Comparison of ENCODE assay signal across 23 mouse cellular contexts in genomic region chr19:44808734-44809133, GRCm38 (mm10). TPM values are rescaled to one million over a fixed set of nuclear protein-coding genes. Genes with fewer than 3 reads are reported as not detected.
DNase-seq lines count a peak whose midpoint lies in the region; ATAC-seq and TF ChIP-seq lines count a peak whose summit lies in the region.
"Had no signal": no experiment of that assay in that cellular context is flagged by ENCODE, and none has a peak within 500 bp of the region (broad histone marks: within the 10 kb centered on the region; RNA-seq: fewer than 3 reads in every experiment).

No protein-coding gene starts in this region.

- no peak overlapping the region for H3K27ac ChIP-seq in forebrain, embryonic 12.5 days
- H3K27ac ChIP-seq in forebrain, embryonic 16.5 days (ENCODE audit: low read length) = no peak overlapping the region
- peak overlapping the region; percentile 46; the same call in 1 of the 2 replicates for H3K27ac ChIP-seq in neural tube, embryonic 11.5 days (ENCODE audit: low read depth, low read length)
- no peak overlapping the region for H3K27ac ChIP-seq in kidney, embryonic 16.5 days (ENCODE audit: low read length)
- no peak overlapping the region for H3K27ac ChIP-seq in intestine, postnatal 0 days (ENCODE audit: low read depth, low read length)
- H3K27ac ChIP-seq in cerebellum, adult 2 months (ENCODE audit: insufficient read depth, low read length) = no peak overlapping the region
- H3K27ac ChIP-seq: kidney, postnatal 0 days; layer of hippocampus, adult 2 months; left cerebral cortex, adult 2 months; limb, embryonic 12.5 days; liver, embryonic 14.5 days had no signal

- H3K9me3 ChIP-seq in forebrain, embryonic 12.5 days = no peaks in the 10 kb centered on the region
- no peaks in the 10 kb centered on the region for H3K9me3 ChIP-seq in forebrain, embryonic 16.5 days (ENCODE audit: control insufficient read depth, low read length)
- no peaks in the 10 kb centered on the region for H3K9me3 ChIP-seq in neural tube, embryonic 11.5 days (ENCODE audit: control insufficient read depth, low read length)
- no peaks in the 10 kb centered on the region for H3K9me3 ChIP-seq in kidney, embryonic 16.5 days (ENCODE audit: low read length)
- H3K9me3 ChIP-seq in intestine, postnatal 0 days (ENCODE audit: control insufficient read depth) = no peaks in the 10 kb centered on the region
- H3K9me3 ChIP-seq: limb, embryonic 12.5 days; megakaryocyte, embryonic 14.5 days had no signal

- TF ChIP-seq POLR2A in cerebellum, adult 2 months (IDR thresholded peaks at IDR 0.05; ENCODE audit: borderline replicate concordance, insufficient read depth, low read length) = no peak

- no peak for ATAC-seq in forebrain, embryonic 12.5 days (ENCODE audit: low FRiP score)
- no peak for ATAC-seq in forebrain, embryonic 16.5 days
- ATAC-seq in neural tube, embryonic 11.5 days (ENCODE audit: insufficient read depth, low FRiP score, low TSS enrichment) = no peak
- no peak for ATAC-seq in kidney, embryonic 16.5 days (ENCODE audit: low FRiP score, low TSS enrichment)
- ATAC-seq in intestine, postnatal 0 days = no peak
- ATAC-seq: inflammation-experienced regulatory T-cells, adult 6 months; lung, postnatal 0 days had no signal

- H3K4me3 ChIP-seq in forebrain, embryonic 12.5 days (replicated peaks) = no peak overlapping the region
- H3K4me3 ChIP-seq in forebrain, embryonic 16.5 days (replicated peaks; ENCODE audit: low read length) = no peak overlapping the region
- no peak overlapping the region for H3K4me3 ChIP-seq in neural tube, embryonic 11.5 days (ENCODE audit: low read depth, low read length)
- H3K4me3 ChIP-seq in kidney, embryonic 16.5 days (ENCODE audit: low read length) = no peak overlapping the region
- H3K4me3 ChIP-seq in intestine, postnatal 0 days (ENCODE audit: low read depth, low read length) = no peak overlapping the region
- no peak overlapping the region for H3K4me3 ChIP-seq in cerebellum, adult 2 months (replicated peaks; ENCODE audit: insufficient read depth, low read depth, low read length)
- H3K4me3 ChIP-seq: layer of hippocampus, adult 2 months; left cerebral cortex, adult 2 months; limb, embryonic 12.5 days; megakaryocyte, embryonic 14.5 days; myocyte had no signal

- WGBS in forebrain, embryonic 12.5 days = 1% methylated on average over 8 of the region's 8 CpGs
- WGBS in forebrain, embryonic 16.5 days = 2% methylated on average over 8 of the region's 8 CpGs
- under 1% methylated on average over 8 of the region's 8 CpGs for WGBS in neural tube, embryonic 11.5 days
- WGBS in kidney, embryonic 16.5 days = 30% methylated on average over 8 of the region's 8 CpGs
- WGBS in intestine, postnatal 0 days = 16% methylated on average over 8 of the region's 8 CpGs
- WGBS in cerebellum, adult 2 months = 7% methylated on average over 8 of the region's 8 CpGs

- H3K27me3 ChIP-seq in forebrain, embryonic 12.5 days = peaks cover 63% of the 10 kb centered on the region
- no peaks in the 10 kb centered on the region for H3K27me3 ChIP-seq in forebrain, embryonic 16.5 days (replicated peaks; ENCODE audit: control insufficient read depth, insufficient read depth, low read length)
- H3K27me3 ChIP-seq in neural tube, embryonic 11.5 days (ENCODE audit: control insufficient read depth, insufficient read depth, low read length) = no peaks in the 10 kb centered on the region
- no peaks in the 10 kb centered on the region for H3K27me3 ChIP-seq in kidney, embryonic 16.5 days (ENCODE audit: insufficient read depth, low read length)
- H3K27me3 ChIP-seq in intestine, postnatal 0 days (replicated peaks; ENCODE audit: control insufficient read depth, insufficient read depth, low read length) = peaks cover 5% of the 10 kb centered on the region; the same call in 1 of the 2 replicates
- no peaks in the 10 kb centered on the region; the same call in 1 of the 2 replicates for H3K27me3 ChIP-seq in cerebellum, adult 2 months (ENCODE audit: control insufficient read depth, insufficient read depth, low read length)

- peaks cover 12% of the 10 kb centered on the region for H3K4me1 ChIP-seq in forebrain, embryonic 12.5 days
- H3K4me1 ChIP-seq in forebrain, embryonic 16.5 days (replicated peaks; ENCODE audit: control insufficient read depth, insufficient read depth, low read length) = peaks cover 5% of the 10 kb centered on the region
- peaks cover 4% of the 10 kb centered on the region for H3K4me1 ChIP-seq in neural tube, embryonic 11.5 days (ENCODE audit: control insufficient read depth, insufficient read depth, low read length)
- 0 out of 2 replicates have a peak, but pooled peaks cover 5% of the 10 kb centered on the region for H3K4me1 ChIP-seq in kidney, embryonic 16.5 days (ENCODE audit: insufficient read depth, low read length)
- no peaks in the 10 kb centered on the region for H3K4me1 ChIP-seq in intestine, postnatal 0 days (replicated peaks; ENCODE audit: control insufficient read depth, insufficient read depth, low read length)
- H3K4me1 ChIP-seq in cerebellum, adult 2 months (ENCODE audit: control insufficient read depth, insufficient read depth, low read length) = no peaks in the 10 kb centered on the region
- H3K4me1 ChIP-seq: megakaryocyte, embryonic 14.5 days had no signal

- H3K4me2 ChIP-seq in forebrain, embryonic 12.5 days = peak overlapping the region; percentile 31
- H3K4me2 ChIP-seq in forebrain, embryonic 16.5 days (ENCODE audit: low read length) = no peak overlapping the region
- H3K4me2 ChIP-seq in neural tube, embryonic 11.5 days (ENCODE audit: low read depth) = peak overlapping the region; percentile 16
- H3K4me2 ChIP-seq in kidney, embryonic 16.5 days (replicated peaks; ENCODE audit: low read depth, low read length) = no peak overlapping the region
- no peak overlapping the region for H3K4me2 ChIP-seq in intestine, postnatal 0 days (replicated peaks; ENCODE audit: low read depth)
- H3K4me2 ChIP-seq: limb, embryonic 12.5 days had no signal

- peak; percentile 88 for DNase-seq in ES-CJ7 (ENCODE audit: low read depth, low spot score)
- peak; percentile 50 for DNase-seq in embryo, embryonic 9.5 days (ENCODE audit: extremely low spot score)
- peak; percentile 56 for DNase-seq in neural tube, embryonic 11.5 days (ENCODE audit: low spot score)
- no peak for DNase-seq in cerebellum, adult 2 months
- DNase-seq: adrenal gland, adult 8-10 months; cerebellum, postnatal 14 days; heart, adult 18-20 months; thymus, postnatal 14 days had no signal

- peak overlapping the region; percentile 21; the same call in 1 of the 2 replicates for H3K9ac ChIP-seq in forebrain, embryonic 12.5 days
- no peak overlapping the region for H3K9ac ChIP-seq in forebrain, embryonic 16.5 days (replicated peaks; ENCODE audit: low read depth, low read length)
- no peak overlapping the region for H3K9ac ChIP-seq in neural tube, embryonic 11.5 days (ENCODE audit: low read length)
- H3K9ac ChIP-seq in kidney, embryonic 16.5 days (replicated peaks; ENCODE audit: low read length) = no peak overlapping the region
- H3K9ac ChIP-seq in intestine, postnatal 0 days (ENCODE audit: low read depth, low read length) = no peak overlapping the region
- H3K9ac ChIP-seq: limb, embryonic 12.5 days; liver, embryonic 14.5 days had no signal

- TF ChIP-seq CTCF in intestine, postnatal 0 days (IDR thresholded peaks at IDR 0.05; ENCODE audit: low read depth) = no peak
- no peak for TF ChIP-seq CTCF in cerebellum, adult 2 months (IDR thresholded peaks at IDR 0.05; ENCODE audit: borderline replicate concordance, insufficient read depth, low read depth, low read length)

- no peaks in the 10 kb centered on the region for H3K36me3 ChIP-seq in forebrain, embryonic 12.5 days (replicated peaks)
- H3K36me3 ChIP-seq in forebrain, embryonic 16.5 days (ENCODE audit: control insufficient read depth, insufficient read depth) = no peaks in the 10 kb centered on the region
- no peaks in the 10 kb centered on the region for H3K36me3 ChIP-seq in neural tube, embryonic 11.5 days (ENCODE audit: control insufficient read depth, insufficient read depth, low read length)
- H3K36me3 ChIP-seq in kidney, embryonic 16.5 days (ENCODE audit: insufficient read depth, low read length) = peaks cover 13% of the 10 kb centered on the region
- no peaks in the 10 kb centered on the region for H3K36me3 ChIP-seq in intestine, postnatal 0 days (ENCODE audit: control insufficient read depth, insufficient read depth)
- H3K36me3 ChIP-seq: limb, embryonic 12.5 days had no signal

RNA-seq across cellular contexts. Expression of gene Pax2, which starts 52.9 kb away (rescaled TPM):
- polyA plus RNA-seq in forebrain, embryonic 12.5 days (2016; fragmentation: Nextera tagmentation; extraction: Ambion mirVana) = 0.08 and 0.19 TPM in 2 replicates
- 0.07 TPM in 1 of 2 replicates, not detected in the other for polyA plus RNA-seq in forebrain, embryonic 16.5 days (2015; fragmentation: Nextera tagmentation; extraction: Ambion mirVana)
- 7.4 and 8.0 TPM in 2 replicates for polyA plus RNA-seq in neural tube, embryonic 11.5 days (2014; fragmentation: Nextera tagmentation; extraction: Ambion mirVana)
- polyA plus RNA-seq in kidney, embryonic 16.5 days (2015; fragmentation: Nextera tagmentation; extraction: Ambion mirVana) = 23.8 and 33.2 TPM in 2 replicates
- polyA plus RNA-seq in intestine, postnatal 0 days (2015; fragmentation: Nextera tagmentation; extraction: Ambion mirVana) = not detected in 2 replicates
- 8.4 and 9.0 TPM in 2 replicates for polyA plus RNA-seq in cerebellum, adult 2 months (2012; rRNA removed)
- polyA plus RNA-seq: heart, embryonic 16.5 days; inflammation-experienced regulatory T-cells, adult 6 months; limb, embryonic 12.5 days; liver, embryonic 14.5 days; lung, postnatal 0 days; myocyte; stomach, embryonic 16.5 days had no signal

Comparison
In these comparisons a context has a peak if more than half of its experiments do, and no peak if none do; other contexts are left out.
1. H3K4me2 ChIP-seq: peak in forebrain, embryonic 12.5 days (single experiment) and neural tube, embryonic 11.5 days (single experiment); none in forebrain, embryonic 16.5 days (single experiment), kidney, embryonic 16.5 days (single experiment) and intestine, postnatal 0 days (single experiment).
2. DNase-seq: peak in ES-CJ7 (single experiment), embryo, embryonic 9.5 days (single experiment) and neural tube, embryonic 11.5 days (single experiment); none in cerebellum, adult 2 months (0 of 2).